Comparison of ENCODE assay signal across 13 mouse cellular contexts in the genomic region with DNA sequence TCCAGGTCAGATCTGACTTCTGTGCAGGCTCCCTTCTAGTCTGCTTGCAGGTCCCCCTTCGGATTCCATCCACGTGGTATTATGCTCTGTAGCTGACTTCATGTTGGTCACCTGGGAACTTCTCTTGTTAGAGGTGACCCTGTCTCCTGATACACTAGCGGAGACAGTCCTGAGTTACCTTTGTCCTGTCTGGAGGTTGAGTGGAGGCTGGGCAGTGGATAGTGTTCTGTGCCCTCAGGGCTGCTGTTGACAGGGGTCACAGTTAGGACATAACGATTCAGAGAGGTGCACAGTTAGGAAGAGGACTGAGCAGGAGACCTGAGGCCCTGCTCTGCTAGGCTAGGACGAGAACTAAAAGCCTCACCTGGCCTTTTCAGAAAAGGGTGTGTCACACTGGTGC. TPM values are rescaled to one million over a fixed set of nuclear protein-coding genes. Genes with fewer than 3 reads are reported as not detected.
A peak's percentile ranks its signal among the peaks of the same experiment; 100 is the strongest.
DNase-seq lines count a peak whose midpoint lies in the region; ATAC-seq and TF ChIP-seq lines count a peak whose summit lies in the region.
"Had no signal": no experiment of that assay in that cellular context is flagged by ENCODE, and none has a peak within 500 bp of the region (broad histone marks: within the 10 kb centered on the region; RNA-seq: fewer than 3 reads in every experiment).

No protein-coding gene starts in this region.

- DNase-seq in heart, postnatal 0 days (ENCODE audit: low spot score) = no peak
- no peak for DNase-seq in heart, postnatal 14 days
- DNase-seq in embryonic facial prominence, embryonic 14.5 days (ENCODE audit: low spot score) = no peak
- no peak for DNase-seq in layer of hippocampus, adult 9-10 months (ENCODE audit: low spot score)
- no peak for DNase-seq in layer of hippocampus, adult 8-10 months (ENCODE audit: low spot score in 2 of 2)
- DNase-seq: cerebellum, adult 11-12 months; retina, postnatal 1 day; spleen, adult 18-20 months had no signal

- TF ChIP-seq CTCF in heart, postnatal 0 days (IDR thresholded peaks at IDR 0.05; ENCODE audit: low read depth) = no peak
- no peak for TF ChIP-seq CTCF in ES-Bruce4 (IDR thresholded peaks at IDR 0.05; ENCODE audit: low read depth, low read length)

- H3K9ac ChIP-seq in heart, postnatal 0 days (replicated peaks; ENCODE audit: low read depth, low read length) = peak overlapping the region; percentile 17; the same call in 1 of the 2 replicates
- H3K9ac ChIP-seq in ES-Bruce4 (ENCODE audit: low read depth, poor library complexity, severe bottlenecking) = no peak overlapping the region; the same call in 1 of the 2 replicates
- H3K9ac ChIP-seq in embryonic facial prominence, embryonic 14.5 days (ENCODE audit: low read depth, low read length) = peak overlapping the region; percentile 17; the same call in 1 of the 2 replicates
- no peak overlapping the region for H3K9ac ChIP-seq in liver, embryonic 16.5 days (ENCODE audit: low read depth, low read length)
- H3K9ac ChIP-seq: lung, embryonic 15.5 days had no signal

- no peak for TF ChIP-seq EP300 in heart, postnatal 0 days (IDR thresholded peaks at IDR 0.05; ENCODE audit: low read depth)
- peak; percentile 95 for TF ChIP-seq EP300 in ES-Bruce4 (IDR thresholded peaks at IDR 0.05; ENCODE audit: insufficient read depth, low read depth, low read length)

- no peak overlapping the region for H3K4me3 ChIP-seq in heart, postnatal 0 days (ENCODE audit: low read depth, low read length)
- H3K4me3 ChIP-seq in ES-Bruce4 (ENCODE audit: low read depth, low read length) = peak overlapping the region; percentile 1; the same call in 1 of the 2 replicates
- H3K4me3 ChIP-seq in embryonic facial prominence, embryonic 14.5 days (ENCODE audit: low read depth, low read length) = no peak overlapping the region
- H3K4me3 ChIP-seq in liver, embryonic 16.5 days (ENCODE audit: low read depth, low read length) = no peak overlapping the region
- H3K4me3 ChIP-seq: lung, embryonic 15.5 days had no signal

- TF ChIP-seq POLR2A in ES-Bruce4 (IDR thresholded peaks at IDR 0.05; ENCODE audit: insufficient read depth, low read length) = no peak

- peak overlapping the region; percentile 35; the same call in 1 of the 2 replicates for H3K4me2 ChIP-seq in heart, postnatal 0 days (ENCODE audit: low read depth, low read length)
- no peak overlapping the region for H3K4me2 ChIP-seq in embryonic facial prominence, embryonic 14.5 days (ENCODE audit: low read depth, low read length)
- H3K4me2 ChIP-seq in liver, embryonic 16.5 days (ENCODE audit: low read depth, low read length) = peak overlapping the region; percentile 14; the same call in 1 of the 2 replicates
- H3K4me2 ChIP-seq: lung, embryonic 15.5 days had no signal

- H3K36me3 ChIP-seq in heart, postnatal 0 days (replicated peaks; ENCODE audit: control insufficient read depth, insufficient read depth, low read length) = no peaks in the 10 kb centered on the region; the same call in 1 of the 2 replicates
- peaks cover 4% of the 10 kb centered on the region; the same call in 1 of the 2 replicates for H3K36me3 ChIP-seq in ES-Bruce4 (ENCODE audit: control insufficient read depth, insufficient read depth, low read length, poor library complexity, severe bottlenecking)
- no peaks in the 10 kb centered on the region for H3K36me3 ChIP-seq in embryonic facial prominence, embryonic 14.5 days (ENCODE audit: control insufficient read depth, insufficient read depth, low read length)
- no peaks in the 10 kb centered on the region for H3K36me3 ChIP-seq in liver, embryonic 16.5 days (ENCODE audit: control insufficient read depth, insufficient read depth)
- H3K36me3 ChIP-seq: lung, embryonic 15.5 days had no signal

- H3K4me1 ChIP-seq in heart, postnatal 0 days (ENCODE audit: control insufficient read depth, insufficient read depth) = peaks cover 71% of the 10 kb centered on the region
- peaks cover 6% of the 10 kb centered on the region for H3K4me1 ChIP-seq in ES-Bruce4 (ENCODE audit: control insufficient read depth, insufficient read depth, low read length)
- peaks cover 21% of the 10 kb centered on the region for H3K4me1 ChIP-seq in embryonic facial prominence, embryonic 14.5 days (ENCODE audit: control insufficient read depth, insufficient read depth, low read length)
- peaks cover 42% of the 10 kb centered on the region for H3K4me1 ChIP-seq in liver, embryonic 16.5 days (ENCODE audit: control insufficient read depth, low read depth, low read length)

- 65% methylated on average over 5 of the region's 5 CpGs for WGBS in heart, postnatal 0 days
- 72% methylated on average over 5 of the region's 5 CpGs for WGBS in embryonic facial prominence, embryonic 14.5 days
- 56% methylated on average over 5 of the region's 5 CpGs for WGBS in liver, embryonic 16.5 days (ENCODE audit: insufficient replicate concordance)

- no peaks in the 10 kb centered on the region for H3K27me3 ChIP-seq in heart, postnatal 0 days (ENCODE audit: control insufficient read depth, insufficient read depth, low read length)
- H3K27me3 ChIP-seq in ES-Bruce4 (ENCODE audit: control insufficient read depth, insufficient read depth, low read length, poor library complexity, severe bottlenecking) = no peaks in the 10 kb centered on the region
- no peaks in the 10 kb centered on the region for H3K27me3 ChIP-seq in embryonic facial prominence, embryonic 14.5 days (replicated peaks; ENCODE audit: control insufficient read depth, insufficient read depth, low read length)
- no peaks in the 10 kb centered on the region for H3K27me3 ChIP-seq in liver, embryonic 16.5 days (ENCODE audit: control insufficient read depth, insufficient read depth, low read depth, low read length)
- H3K27me3 ChIP-seq: lung, embryonic 15.5 days had no signal

- no peak for ATAC-seq in heart, postnatal 0 days (ENCODE audit: insufficient read depth, low read depth)
- no peak for ATAC-seq in embryonic facial prominence, embryonic 14.5 days (ENCODE audit: low read depth)
- peak; percentile 38 for ATAC-seq in liver, embryonic 16.5 days (ENCODE audit: low read depth)
- ATAC-seq: CD4-positive, CD25-positive, alpha-beta regulatory T cell, adult 4 months; forebrain, embryonic 14.5 days had no signal

- no peaks in the 10 kb centered on the region for H3K9me3 ChIP-seq in heart, postnatal 0 days (replicated peaks; ENCODE audit: control insufficient read depth, low read length)
- H3K9me3 ChIP-seq in ES-Bruce4 (replicated peaks; ENCODE audit: control insufficient read depth, insufficient read depth, low read length, poor library complexity, severe bottlenecking) = no peaks in the 10 kb centered on the region
- H3K9me3 ChIP-seq in embryonic facial prominence, embryonic 14.5 days (ENCODE audit: control insufficient read depth, low read length) = no peaks in the 10 kb centered on the region
- H3K9me3 ChIP-seq in liver, embryonic 16.5 days (replicated peaks; ENCODE audit: control insufficient read depth, low read length) = no peaks in the 10 kb centered on the region
- H3K9me3 ChIP-seq: lung, embryonic 15.5 days had no signal

- peak overlapping the region; percentile 23; the same call in 1 of the 2 replicates for H3K27ac ChIP-seq in heart, postnatal 0 days (ENCODE audit: low read depth)
- H3K27ac ChIP-seq in ES-Bruce4 (ENCODE audit: insufficient read depth, low read length) = peak overlapping the region; percentile 45
- H3K27ac ChIP-seq in embryonic facial prominence, embryonic 14.5 days (replicated peaks; ENCODE audit: low read depth, low read length) = peak overlapping the region; percentile 13; the same call in 1 of the 2 replicates
- H3K27ac ChIP-seq in liver, embryonic 16.5 days (ENCODE audit: low read length) = peak overlapping the region; percentile 47
- H3K27ac ChIP-seq: lung, embryonic 15.5 days had no signal

- intact Hi-C loops in heart, postnatal 14 days (cut with DNase I) = no loop called here

RNA-seq across cellular contexts. Expression of a gene that starts 34.9 kb away (rescaled TPM):
- total RNA-seq in heart, postnatal 0 days (2014; rRNA removed; ENCODE audit: low replicate concordance) = 79.3 and 94.6 TPM in 2 replicates
- 32.7 and 34.4 TPM in 2 replicates for polyA plus RNA-seq in heart, postnatal 0 days (2015; fragmentation: Nextera tagmentation; extraction: Ambion mirVana)
- 100 to 1,000 TPM; 151 to 165 TPM for total RNA-seq in heart, postnatal 14 days (2021)
- 86.4 and 94.5 TPM in 2 replicates for polyA plus RNA-seq in ES-Bruce4 (2011; ENCODE audit: insufficient read depth, insufficient read length, low read depth, missing spikeins)
- 16.3 and 19.8 TPM in 2 replicates for polyA plus RNA-seq in embryonic facial prominence, embryonic 14.5 days (2014; fragmentation: Nextera tagmentation; extraction: Ambion mirVana)
- 11.8 and 14.4 TPM in 2 replicates for polyA plus RNA-seq in liver, embryonic 16.5 days (2015; fragmentation: Nextera tagmentation; extraction: Ambion mirVana)
- total RNA-seq in layer of hippocampus, adult 8-10 months (2022) = 1 to 10 TPM; 4.3 to 7.4 (median 6.5) TPM

Comparison
In these comparisons a context has a peak if more than half of its experiments do, and no peak if none do; other contexts are left out.
1. H3K9ac ChIP-seq: peak in heart, postnatal 0 days (single experiment) and embryonic facial prominence, embryonic 14.5 days (single experiment); none in ES-Bruce4 (single experiment) and liver, embryonic 16.5 days (single experiment).
2. Peak in every context shown above with its lines, with median percentiles within 50 percentile points of each other: H3K27ac ChIP-seq.